Mouse (Mus musculus): ENCODE data around the gene Myadml2.

Myadml2 gene

DNA sequence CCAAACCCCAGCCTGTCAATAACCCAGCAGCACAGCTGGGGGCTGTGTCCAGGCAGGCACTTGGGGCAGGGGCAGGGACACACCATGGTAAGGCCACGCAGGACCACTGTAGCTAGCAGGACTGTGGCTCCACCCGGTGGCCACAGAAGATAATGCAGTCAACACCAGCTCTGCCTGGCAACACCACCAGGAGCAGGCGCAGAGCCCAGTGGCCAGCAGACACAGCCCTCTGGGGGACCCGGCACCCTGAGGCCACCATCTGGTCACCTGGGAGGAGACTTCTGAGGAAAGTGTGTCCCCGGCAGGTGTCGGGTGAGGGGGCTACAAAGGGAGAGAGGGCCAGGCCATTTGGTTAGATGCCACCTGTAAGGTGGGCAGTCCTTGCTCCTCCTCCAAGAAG, 35.2 kb downstream of the Myadml2 start:
- peak; percentile 54 to 79 for DNase-seq (ENCODE audit: low spot score in 2 of 2)

DNA sequence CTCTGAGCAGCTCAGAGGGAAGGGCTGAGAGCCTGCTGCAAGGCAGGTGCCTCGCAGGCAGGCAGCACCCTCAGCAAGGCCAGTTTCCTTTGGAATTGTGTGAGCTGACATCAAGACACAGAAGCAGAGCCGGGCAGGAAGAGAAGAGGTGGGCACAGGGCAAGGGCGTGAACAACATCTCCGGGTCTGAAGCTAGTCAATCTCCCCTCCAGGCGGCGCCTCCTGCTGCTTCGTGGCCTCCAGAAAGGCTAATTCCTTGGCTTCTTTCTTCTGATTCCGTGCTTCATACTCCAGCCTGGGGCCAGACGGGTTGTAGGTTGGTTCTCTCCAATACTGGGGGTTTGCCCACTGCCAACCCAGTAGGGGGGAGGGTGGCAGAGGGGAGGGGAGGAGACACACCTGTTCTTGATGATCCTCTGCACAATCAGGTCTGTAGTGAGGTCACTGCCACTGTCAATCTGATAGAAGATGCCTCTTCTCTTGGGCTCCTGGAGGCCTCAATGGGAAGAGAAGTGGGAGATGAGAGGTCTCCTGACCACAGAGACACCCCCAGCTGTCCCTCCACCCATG, 37.4 kb downstream of the Myadml2 start:
- no peak for DNase-seq (ENCODE audit: low spot score in 2 of 2)

DNA sequence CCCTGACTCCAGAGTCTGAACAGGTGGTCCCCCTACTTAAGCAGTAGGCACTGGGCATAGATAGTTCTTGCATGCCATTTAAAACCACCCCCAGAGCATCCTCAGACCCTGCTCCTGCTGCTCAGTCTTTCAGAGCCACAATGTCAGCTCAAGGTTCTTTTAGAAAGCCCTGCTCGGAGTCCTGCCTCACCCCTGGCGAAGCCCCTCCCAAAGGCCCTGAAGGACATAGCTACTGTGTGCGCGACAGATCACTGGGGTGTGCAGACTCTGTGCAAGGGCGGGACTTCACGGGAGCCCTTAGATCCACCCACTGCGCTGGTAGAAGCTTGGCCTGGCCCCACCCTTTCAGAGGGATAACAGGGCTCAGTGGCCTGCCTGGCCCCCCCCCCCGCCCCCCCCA, 38.7 kb downstream of the Myadml2 start:
- DNase-seq (ENCODE audit: low spot score in 2 of 2) = no peak

DNA sequence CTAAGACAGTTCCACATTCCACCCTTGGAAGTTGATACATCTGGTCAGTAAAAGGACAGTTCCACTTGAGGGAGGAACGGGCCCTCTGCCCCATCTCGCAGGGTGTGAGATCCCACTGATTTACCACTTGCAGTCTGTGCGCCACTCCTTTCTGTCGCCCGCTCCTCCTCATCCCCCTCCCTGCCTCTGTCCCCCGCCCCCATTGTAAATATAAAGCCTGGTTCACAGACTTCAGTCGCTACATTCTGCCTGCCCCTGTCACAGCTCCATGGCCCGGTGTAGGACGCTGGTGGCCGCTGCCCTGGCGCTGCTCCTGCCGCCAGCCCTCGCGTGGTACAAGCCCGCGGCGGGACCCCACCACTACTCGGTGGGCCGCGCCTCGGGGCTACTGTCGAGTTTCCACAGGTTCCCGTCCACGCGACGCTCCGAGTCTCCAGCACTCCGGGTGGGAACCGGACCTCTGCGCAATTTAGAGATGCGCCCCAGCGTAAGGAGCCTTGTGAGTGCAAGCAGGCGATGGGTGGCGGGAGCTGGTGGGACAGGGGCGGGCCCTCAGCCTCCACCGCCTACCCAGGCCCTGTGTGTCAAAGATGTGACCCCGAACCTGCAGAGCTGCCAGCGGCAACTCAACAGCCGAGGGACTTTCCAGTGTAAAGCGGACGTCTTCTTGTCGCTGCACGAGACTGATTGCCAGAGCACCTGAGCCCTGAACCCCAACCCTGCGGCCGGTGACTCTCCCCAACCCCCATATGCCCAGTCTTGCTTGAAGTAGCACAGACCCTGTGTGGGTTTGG, 39.5 kb downstream of the Myadml2 start, which contains the start of gene Npb:
TSS of gene Npb (plus strand) at position 237 of the 794 bp plus-strand sequence.
- DNase-seq (ENCODE audit: low spot score in 2 of 2) = no peak

DNA sequence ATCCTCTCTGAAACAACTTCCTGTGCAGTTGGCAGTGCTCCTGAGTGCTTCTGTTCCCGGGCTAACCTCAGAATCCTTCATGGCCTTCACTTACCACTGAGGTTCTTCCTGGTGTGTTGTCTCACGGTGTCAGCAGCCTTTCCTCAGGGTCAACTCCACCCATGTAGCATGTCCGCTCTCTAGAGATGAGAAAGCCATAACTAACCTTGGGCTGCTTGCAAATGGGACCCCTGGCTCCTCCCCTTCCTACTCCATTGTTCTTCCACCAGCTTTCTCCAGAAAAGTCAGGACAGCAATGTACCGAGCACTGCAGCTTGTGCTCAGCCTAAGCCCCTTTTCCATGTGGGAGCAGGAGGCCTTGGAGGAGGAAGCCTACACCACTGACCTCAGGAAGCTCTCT, 41.2 kb downstream of the Myadml2 start:
- no peak for DNase-seq (ENCODE audit: low spot score in 2 of 2)

DNA sequence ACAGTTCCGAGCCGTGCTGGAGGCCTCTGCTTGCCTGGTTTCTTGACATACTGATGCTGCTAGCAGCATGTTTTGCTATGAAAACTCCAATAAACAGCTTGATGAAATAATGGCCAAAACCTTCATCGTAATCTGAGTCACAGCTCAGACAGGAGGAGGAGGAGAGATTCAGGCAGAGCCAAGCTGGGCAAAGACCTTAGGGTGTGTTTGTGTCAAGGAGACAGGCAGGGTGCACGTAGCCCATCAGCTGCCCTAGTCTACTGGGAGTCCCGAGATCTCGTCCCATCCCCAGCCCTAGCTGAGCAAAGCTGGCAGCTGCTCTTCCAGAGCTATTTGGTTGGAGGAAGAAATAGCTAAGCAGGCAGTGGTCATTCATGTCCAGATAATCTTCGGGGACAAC, 42.3 kb downstream of the Myadml2 start:
- DNase-seq (ENCODE audit: low spot score in 2 of 2) = no peak

DNA sequence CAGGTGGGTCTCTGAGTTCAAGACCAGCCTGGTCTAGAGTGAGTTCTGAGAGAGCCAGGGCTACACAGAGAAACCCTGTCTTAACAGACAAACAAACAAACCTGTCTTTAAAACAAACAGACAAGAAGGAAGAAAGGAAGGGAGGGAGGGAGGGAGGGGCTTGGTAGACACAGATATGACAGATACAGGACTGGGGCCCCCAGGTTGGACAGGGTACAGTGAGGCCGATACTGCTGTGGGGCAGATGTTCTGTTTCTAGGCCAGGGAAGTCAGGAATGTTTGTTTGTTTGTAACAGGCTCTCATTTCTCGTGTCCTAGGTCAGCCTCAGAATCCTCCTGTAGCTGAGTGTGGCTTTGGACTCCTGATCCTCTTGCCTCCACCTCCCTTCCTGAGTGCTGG, 44.4 kb downstream of the Myadml2 start:
- no peak for DNase-seq (ENCODE audit: low spot score in 2 of 2)

DNA sequence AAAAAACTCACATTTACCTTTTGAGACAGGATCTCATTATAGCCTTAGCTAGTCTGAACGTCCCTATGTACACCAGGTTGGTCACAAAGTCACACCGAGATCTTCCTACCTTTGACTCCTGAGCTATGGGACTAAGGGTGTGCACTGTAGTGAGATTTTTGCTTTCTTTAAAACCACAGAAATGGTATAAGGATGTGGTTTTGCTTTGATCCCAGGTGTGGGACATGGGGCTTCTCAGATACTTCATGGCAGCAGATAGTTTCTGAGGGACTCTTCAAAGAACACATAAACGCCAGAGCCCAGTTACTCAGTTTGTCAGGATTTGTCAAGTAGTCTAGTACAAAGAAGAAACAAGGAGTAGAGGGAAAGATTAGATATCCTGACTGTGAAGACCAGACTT, 47.2 kb downstream of the Myadml2 start:
- no peak for DNase-seq (ENCODE audit: low spot score in 2 of 2)

DNA sequence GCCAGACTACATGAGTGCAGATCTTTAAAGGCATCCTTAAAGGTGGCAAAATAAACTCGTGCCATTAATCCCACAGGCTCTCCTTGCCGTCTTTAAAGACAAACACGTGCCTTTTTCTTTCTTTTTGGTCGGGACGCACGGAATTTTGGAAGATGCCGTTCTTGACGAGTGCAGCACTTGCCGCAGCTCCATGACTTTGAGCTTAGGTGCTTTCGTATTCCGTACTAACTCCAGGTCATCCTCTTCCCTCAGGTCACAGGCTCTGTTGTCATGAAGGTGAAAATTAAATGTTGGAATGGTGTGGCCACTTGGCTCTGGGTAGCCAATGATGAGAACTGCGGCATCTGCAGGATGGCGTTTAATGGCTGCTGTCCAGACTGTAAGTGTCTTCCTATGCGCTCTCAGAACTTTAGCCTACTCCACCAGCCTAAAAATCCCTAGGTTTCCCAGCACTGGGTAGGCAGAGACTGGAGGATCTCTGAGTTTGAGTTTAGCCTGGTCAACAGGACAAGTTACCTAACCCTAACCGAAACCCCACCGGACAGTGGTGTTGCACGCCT, 48.9 kb downstream of the Myadml2 start:
- DNase-seq (ENCODE audit: low spot score in 2 of 2) = no peak

DNA sequence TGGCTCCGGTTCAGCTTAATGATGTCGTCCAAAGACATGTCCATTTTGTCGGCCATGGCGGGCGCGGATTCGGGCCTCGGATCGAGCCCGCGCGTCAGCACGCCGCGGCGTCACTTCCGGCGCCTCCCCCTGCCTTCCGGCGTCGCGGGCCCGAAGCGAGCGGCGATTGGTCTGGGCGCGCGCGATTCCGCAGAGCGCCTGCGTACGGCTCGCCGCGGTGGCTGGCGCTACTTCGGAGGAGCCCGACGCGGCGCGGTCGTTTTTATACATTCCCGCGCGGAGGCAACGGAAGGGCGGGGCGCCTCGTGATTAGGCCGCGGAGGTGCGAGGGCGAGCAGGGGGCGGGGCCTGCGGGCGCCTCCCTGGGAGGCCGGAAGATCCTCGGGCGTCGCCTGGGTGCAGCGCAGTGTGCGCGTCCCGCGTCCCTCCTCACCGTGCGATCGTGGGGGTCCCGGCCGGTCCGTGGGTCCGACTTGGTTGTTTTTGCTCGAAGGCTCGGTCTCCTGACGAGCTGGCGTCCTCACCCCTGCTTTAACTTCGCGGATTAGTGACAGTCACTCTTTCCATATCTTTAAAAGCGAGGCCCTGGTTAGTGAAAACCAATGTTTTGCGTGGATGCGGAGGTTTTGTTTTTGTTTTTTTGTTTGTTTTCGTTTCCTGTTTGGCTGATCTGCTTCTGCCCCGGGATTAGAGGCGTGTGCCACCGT, 49.5 kb downstream of the Myadml2 start, which contains the start of the genes Alyref and Anapc11:
TSS of gene Alyref (minus strand) at position 83 of the 707 bp plus-strand sequence.
TSS of gene Anapc11 (plus strand) at position 139 of the 707 bp plus-strand sequence.
- DNase-seq (ENCODE audit: low spot score in 2 of 2) = peak; percentile 92 to 93

DNA sequence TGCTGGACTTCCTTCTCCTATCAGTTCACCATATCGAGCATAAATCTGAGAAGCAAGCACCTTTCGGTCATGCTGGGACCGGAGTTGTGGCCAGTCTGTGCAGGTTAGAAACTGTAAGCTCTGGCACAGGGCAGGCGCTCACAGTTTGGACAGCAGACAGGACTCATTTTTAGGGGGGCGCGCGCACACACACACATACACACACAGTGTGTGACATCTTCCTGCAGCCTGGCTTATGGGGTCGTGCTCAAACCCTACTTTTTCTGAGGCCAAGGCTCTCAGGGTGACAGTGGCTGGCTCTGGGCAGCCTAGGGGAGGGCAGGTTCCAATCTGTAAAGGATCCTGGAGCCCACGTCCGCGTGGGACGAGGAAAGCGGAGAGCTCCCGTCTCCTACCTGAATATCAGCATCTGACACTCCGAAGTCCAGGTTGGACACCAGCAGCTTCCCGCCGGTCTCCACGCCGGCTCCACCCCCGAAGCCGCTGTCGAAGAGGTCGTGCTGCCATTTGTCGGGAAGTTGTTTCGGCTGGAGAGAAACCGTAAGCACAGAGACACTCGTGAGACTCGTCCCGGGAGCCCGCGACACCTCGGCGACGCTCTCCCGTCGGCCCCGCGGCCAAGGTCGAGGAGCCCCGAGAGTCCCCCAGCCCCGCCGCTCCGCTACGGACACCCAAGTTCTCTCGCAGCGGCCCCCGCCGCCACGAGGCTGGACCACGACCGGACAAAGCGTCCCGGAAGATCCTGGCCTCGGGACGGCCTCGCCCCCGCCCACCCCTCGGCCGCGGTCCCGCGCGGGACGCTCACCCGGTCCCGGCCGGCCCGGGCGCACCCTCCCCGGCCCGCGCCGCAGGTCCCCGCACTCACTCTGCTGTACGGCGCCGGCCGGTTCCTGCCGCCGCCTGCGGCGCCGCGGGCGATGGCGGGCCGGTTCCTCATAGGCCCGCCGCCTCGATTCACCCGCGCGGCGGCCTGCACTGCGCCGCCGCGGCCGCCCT, 50.4 kb downstream of the Myadml2 start:
- no peak for DNase-seq (ENCODE audit: low spot score in 2 of 2)
